Mouse (Mus musculus): ENCODE measurements around the gene Fam169b. TPM values are rescaled to one million over a fixed set of nuclear protein-coding genes. Genes with fewer than 3 reads are reported as not detected.

The Fam169b gene
- total RNA-seq, 2 experiments from 2014 or later, result 0.24 TPM; not detected in 1

Other genes with a start within 250 kb of the Fam169b start
- not detected for gene Pgpep1l, start 9.6 kb upstream of the Fam169b start, total RNA-seq (2021)

Measured in heart, postnatal 4 days (tissue).